Mouse (Mus musculus) kidney, postnatal 25 days (tissue): ENCODE measurements around the gene Lgals4.
A peak's percentile ranks its signal among the peaks of the same experiment; 100 is the strongest.

Experiments used
- DNase-seq, 2 experiments: peaks; one replicate each; pipeline ENCODE4 v3.0.0; 2021; ENCODE audit warnings: mixed read lengths in 2 of 2

Lgals4 gene

DNA sequence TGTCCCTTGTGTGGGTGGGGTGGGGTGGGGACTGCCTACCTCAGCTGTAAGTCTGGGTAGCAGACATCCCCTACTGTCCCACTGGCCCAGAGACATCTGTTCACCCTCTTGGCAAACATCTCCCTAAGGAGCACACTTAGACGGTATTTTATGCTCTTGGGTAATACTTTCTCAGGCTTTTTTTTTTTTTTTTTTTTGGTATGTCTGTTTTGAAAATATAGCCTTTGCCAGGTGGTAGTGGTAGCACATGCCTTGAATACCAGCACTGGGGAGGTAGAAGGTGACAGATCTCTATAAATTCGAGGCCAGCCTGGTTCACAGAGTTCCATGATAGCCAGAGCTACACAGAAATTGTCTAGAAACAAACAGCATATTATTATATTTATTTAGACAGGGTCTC is 9.7 kb upstream of the Lgals4 start:
- DNase-seq: no peak

DNA sequence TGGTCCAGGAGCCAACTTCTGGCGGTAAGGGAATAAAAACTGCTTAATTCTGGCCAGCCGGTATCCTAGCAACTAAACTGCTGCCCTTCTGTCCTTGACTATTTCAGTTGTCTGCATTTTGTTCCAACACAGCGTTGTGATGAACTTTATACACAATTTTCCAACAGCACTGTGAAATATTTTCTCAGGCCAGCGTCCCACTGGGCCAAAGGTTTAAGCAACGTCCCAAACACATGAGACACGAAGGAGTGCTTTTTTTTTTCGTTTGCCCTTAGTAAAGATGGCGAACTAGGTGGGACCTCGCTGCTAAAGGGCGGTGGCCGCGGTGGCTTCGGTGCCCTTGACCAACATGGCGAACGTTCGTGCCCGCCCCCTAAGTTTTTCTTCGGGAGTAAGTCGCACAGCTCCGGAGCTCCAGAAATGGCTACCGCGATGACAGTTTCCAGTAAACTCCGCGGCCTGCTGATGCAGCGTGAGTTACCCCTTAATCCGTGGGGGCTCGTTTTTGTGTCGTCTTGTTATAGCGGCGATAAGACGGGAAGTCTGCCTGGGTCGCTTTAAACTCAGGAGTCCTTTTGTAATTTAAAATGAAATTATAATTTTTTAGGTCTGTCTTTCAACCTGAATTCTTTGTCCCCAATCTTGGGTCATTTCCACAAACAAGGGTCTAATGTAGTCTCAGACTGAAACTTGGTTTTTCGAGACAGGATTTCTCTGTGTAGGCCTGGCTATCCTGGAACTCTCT is 8.5 kb upstream of the Lgals4 start, which contains the start of gene Ech1:
Ech1 (plus strand) TSS at position 277 of the 745 bp plus-strand sequence.
- DNase-seq: peak; percentile 95

DNA sequence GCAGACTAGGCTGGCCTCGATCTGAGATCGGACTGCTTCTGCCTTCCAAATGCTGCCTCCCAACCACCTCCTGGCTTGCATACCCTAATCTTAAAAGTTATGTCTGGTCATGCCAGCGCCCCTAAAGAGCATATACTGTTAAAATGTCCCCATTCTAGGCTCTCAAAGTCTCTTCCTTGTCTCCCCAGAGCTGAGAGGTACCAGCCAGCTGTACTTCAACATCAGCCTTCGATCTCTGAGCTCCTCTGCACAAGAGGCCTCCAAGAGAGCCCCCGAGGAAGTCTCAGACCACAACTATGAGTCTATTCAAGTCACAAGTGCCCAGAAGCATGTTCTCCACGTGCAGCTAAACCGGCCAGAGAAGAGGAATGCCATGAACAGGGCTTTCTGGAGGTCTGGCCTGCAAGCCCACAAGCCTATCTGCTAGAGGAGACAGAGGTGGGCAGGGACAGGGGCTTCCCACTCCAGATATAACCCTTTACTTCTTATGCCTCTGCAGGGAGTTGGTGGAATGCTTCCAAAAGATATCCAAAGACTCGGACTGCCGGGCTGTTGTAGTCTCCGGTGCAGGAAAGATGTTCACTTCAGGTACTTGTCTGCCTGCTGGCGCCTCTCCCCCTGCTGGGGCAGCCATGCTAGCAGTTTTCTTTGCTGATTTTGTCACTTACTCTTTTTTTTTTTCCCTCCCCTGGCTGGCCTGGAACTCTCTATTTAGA is 7.8 kb upstream of the Lgals4 start:
- DNase-seq: peak in 1 of 2 experiments; percentile 66

DNA sequence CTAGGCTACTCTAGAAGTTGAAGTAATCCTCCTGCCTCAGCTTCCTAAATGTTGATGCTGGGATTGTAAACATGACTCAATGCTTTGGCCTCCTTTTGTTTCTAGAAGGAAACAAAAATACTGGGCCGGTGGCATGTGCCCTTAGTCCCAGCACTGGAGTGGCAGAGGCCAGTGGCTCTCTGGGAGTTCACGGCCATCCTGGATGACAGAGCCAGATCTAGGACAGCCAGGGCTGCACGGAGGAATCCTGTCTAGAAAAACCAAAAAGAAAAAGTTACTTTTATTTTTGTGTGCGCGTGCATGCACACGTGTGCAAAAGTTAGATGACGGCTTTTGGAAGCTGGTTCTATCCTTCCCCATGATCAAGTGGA is 7.3 kb upstream of the Lgals4 start:
- DNase-seq: no peak

DNA sequence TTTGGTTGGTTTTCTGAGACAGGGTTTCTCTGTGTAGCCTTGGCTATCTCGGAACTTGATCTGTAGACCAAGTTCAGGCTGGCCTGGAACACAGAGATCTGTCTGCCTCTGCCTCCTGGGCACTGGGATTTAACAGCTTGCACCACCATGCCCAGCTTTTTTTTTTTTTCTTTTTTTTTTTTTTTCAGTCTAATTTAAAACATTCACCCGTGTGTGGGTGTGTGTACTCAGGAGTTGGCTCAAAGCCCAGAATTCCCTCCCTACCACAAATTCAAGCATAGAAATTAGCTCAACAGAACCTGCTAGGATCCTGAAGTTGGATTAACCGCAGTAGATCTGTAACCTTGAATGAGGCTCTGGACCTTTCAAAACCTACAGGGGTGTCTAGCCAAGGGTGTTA is 6.3 kb upstream of the Lgals4 start:
- peak; percentile 78 to 84 for DNase-seq

DNA sequence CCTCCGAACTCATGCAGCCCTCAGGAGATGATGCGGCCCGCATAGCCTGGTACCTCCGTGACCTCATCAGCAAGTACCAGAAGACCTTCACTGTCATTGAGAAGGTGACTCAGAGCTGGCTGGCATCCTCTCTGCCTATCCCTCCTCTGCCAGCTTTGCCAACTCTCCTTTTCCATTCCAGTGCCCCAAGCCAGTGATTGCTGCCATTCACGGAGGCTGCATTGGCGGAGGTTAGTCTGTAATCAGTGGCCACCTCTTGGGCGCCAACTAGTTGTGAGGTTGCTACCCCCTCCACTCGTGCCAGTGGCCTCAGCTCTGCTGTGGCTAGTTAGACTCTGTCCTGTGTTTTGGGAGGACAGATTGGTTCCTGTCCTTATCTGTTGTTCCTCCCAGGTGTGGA is 3.8 kb upstream of the Lgals4 start:
- DNase-seq: peak in 1 of 2 experiments; percentile 49

DNA sequence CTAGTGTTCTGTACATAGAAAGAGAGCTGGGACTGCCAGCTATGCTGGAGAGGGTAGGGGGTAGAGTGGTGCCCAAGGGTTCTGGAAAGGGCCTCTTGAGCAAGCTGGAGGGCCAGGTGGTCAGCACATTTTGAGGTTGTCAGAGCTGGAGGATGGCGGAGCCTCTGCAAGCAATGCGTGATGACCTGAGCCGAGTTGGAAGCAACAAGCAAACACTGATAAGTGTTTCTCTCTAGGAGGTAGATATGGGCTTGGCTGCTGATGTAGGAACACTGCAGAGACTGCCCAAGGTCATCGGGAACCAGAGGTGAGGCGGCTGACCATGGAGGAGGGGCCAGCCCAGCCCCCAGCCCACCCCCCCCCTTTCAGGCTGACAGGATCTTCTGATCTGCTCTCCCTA is 2.7 kb upstream of the Lgals4 start:
- DNase-seq: no peak

DNA sequence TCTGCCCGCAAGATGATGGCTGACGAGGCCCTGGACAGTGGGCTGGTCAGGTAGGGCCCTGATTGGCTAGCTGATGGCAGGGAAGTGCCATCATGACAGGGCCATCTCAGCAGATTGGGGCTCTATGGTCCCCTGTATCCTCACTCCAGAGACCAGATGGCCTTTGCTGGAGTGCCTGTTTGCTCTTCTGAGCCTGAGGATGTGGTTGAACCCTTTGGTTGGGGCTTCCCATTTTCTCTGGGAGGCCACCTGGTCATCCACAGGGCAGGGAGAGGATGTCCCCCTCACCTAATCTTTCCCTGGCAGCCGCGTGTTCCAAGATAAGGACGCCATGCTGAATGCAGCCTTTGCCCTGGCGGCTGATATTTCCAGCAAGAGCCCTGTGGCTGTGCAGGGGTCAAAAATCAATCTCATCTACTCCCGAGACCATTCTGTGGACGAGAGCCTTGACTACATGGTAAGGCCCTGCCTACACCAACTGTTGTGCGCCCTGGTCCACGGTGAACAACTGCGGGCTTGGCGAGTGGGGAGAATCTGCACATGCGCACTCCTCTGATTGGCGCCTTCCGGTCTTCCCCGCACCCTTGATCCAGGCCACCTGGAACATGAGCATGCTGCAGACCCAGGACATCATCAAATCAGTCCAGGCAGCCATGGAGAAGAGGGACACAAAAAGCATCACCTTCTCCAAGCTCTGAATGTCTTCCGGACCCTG is 2.1 kb upstream of the Lgals4 start:
- DNase-seq: no peak

DNA sequence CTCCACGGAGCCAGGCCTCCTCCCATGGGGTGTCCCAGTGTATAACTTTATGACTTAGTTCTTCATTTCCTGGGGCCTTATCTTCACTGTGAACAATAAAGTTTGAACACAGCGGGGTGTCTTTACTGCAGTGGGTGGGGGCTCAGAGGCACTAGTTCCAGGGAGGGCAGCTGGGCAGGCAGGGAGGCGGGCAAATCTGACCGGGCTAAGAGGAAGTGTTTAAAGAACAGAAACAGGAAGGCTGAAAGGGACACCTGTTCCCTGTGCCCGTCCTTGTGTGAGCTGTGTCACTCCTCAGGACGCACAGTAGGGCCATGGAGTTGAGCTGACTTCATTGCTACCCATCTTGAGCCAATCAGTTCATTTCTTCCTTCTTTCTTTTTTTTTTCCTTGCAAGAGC is 1.5 kb upstream of the Lgals4 start:
- DNase-seq: no peak

DNA sequence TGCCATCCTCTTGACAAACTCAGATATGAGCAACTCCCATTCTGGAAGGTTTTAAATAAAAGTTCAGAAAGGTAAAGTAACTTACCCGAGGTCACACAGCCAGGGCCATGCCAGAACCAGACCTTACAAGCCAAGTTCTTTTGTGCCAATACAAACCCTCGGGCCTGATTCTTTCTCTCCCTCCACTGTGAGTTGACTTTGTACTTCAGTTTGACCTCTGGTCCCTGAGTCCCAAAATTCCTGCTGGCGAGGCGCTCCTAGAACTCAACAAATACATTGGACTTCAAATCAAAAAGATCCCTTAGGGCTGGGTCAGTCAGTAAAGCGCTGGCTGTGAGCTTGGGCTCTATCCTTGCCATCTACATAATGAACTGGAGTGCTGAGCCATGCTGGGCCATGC is 3.3 kb downstream of the Lgals4 start:
- peak in 1 of 2 experiments; percentile 58 for DNase-seq

DNA sequence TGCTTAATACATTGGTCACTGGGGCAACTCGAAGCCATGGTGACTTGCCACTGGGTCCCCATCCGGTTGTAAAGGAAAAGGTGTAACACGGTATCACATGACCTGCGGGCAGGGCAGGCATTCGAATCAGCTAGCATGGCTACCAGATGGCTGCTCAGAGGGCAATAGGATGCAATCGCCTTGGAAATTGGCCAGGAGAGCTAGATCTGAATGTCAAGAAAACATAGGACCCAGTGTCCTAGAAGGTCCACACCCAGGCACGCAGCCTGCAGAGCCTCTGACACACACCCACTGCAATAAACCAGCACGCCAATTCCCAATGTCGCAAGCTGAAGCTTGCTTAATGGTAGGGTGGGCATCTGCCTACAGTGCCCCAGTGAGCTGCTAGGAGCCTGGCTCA is 4.7 kb downstream of the Lgals4 start:
- no peak for DNase-seq

DNA sequence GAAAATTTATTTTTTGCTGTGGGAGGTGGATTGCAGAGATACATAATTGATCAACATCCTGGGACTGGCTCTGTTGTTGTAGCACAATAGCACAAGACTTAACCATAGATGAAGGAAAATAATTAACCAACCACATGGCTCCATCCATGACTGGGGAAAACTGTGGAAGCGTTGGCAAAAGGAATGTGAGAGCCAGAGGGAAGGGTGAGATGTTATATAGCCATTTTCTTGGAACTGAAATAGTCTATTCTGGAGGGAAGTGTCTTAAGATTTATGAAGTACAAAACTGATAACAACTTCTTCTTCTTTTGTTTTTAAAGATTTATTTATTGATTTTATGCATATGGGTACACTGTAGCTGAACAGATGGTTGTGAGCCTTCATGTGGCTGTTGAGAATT is 13.6 kb downstream of the Lgals4 start:
- no peak for DNase-seq

DNA sequence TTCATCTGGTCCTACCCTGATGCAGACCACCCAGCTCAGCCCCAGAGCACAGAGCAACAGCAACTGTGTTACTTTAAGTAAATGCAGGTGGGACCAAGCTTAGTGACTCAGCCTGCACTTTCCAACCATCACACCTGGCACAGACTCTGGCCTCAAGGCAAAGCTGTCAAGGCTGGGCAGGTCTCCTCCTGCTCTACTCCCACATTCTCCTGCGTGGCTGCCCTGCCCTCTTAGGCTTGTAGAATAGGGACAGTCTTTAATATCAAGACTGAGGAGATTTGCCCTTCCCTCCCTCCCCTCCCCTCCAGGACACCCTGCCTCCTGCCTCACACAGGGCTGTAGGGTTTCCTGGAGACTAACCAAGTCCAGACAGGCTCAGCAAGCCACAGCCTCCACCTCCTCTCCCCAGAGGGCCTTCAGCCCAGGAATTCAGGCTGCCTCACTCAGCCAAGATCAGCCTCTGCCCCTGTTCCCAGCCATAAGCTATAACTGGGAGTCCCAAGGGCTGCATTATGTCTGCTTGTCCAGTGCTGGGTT is 16.1 kb downstream of the Lgals4 start:
- no peak for DNase-seq

DNA sequence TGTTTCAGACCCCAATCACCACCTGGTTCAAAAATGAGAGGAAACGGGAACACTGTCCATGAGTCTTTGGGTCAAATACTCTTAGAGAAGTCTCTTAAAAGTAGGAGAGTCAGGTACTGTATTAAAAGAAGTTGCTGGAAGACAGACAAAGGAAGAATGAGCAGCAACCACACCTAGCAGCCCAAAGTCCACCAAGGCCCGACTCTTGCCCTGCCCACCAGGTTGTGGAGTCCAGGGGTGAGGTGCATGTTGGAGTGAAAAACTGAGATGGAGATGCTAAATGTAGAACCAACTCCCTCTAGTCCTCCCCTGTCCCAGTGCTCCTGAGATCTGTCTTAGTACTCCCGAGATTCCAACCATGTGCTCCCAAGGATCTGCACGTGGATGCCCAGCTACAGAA is 17.0 kb downstream of the Lgals4 start:
- no peak for DNase-seq

DNA sequence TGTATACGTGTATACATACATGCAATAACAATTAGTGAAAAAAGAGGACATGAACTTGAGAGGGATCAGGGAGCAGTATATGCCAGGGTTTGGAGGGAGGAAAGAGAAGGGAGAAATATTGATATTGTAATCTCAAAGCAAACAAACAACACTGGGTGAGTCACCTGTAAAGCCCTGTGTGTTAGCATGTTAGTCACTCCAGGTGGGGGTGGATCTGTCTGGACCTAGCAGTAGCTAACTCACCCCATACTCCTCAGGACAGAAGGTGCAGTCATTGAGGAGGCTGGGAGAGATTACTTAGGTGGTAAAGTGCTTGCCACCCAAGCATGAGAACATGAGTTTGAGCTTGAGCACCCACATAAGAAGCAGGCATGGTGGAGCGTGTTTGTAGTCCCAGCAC is 26.3 kb downstream of the Lgals4 start:
- DNase-seq: no peak

DNA sequence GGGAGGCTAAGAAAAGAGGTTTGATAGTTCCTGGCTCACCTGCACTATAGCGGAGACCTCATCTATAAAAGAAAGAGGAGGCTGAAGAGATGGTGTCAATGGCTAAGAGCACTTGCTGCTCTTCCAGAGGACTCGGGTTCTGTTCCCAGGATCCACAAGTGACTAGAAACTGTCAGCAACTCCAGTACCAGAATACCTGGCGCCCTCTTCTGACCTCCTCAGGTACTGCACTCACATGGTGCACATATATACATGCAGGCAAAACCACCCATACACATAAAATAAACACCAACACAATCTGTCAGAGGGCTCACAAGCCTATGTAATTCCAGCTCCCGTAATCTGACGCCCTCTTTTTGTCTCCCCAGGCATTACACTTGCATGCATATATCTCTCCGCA is 27.2 kb downstream of the Lgals4 start:
- DNase-seq: no peak

DNA sequence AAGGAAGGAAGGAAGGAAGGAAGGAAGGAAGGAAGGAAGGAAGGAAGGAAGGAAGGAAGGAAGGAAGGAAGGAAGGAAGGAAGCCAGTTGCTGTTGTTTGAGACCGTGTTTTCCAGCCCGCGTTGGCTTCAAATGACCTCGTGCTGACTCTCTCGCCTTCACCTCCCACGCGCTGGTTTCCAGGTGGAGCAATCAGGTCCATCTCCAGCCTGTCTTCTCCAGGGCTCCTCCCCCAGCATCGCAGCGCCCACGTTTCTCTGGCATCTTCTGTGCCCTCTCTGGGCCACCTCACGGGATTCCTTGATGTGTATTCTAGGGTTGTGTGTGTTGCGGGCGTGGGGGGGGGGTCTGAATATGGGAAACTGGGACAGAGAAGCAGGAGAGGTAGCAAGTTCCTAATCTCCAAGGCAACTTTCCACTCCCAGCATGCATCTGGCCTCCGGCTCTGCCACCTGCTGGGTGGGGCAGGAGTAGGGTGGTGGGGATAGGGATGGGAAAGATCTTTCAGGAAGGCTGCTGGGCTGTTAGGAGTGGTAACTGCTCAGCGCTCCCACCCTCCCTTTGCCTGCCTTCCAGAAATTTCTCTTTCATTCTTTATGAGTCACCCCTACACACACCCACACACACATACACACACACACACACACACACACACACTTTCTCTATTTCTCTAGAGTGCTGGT is 29.3 kb downstream of the Lgals4 start:
- DNase-seq: no peak

DNA sequence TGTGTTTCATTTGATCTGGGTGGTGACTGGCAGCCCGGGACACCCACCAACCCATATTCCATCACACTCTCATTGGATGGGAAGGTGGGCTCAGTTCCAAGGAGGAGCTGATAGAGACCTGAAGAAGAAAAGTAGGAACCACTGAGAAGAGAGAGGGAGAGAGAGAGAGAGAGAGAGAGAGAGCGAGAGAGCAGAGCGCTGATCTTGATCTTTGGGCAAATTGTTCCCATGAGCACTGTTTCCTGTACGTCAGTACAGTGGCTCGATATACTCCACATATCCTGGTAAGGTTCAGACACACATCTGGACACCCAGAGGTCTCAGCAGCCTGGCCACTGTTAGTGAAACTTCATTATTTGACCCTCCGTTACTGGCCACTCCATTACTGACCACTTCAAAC is 29.9 kb downstream of the Lgals4 start, which contains the start of gene Lgals7:
Lgals7 (plus strand) TSS at position 314 of the 400 bp plus-strand sequence.
- DNase-seq: no peak

DNA sequence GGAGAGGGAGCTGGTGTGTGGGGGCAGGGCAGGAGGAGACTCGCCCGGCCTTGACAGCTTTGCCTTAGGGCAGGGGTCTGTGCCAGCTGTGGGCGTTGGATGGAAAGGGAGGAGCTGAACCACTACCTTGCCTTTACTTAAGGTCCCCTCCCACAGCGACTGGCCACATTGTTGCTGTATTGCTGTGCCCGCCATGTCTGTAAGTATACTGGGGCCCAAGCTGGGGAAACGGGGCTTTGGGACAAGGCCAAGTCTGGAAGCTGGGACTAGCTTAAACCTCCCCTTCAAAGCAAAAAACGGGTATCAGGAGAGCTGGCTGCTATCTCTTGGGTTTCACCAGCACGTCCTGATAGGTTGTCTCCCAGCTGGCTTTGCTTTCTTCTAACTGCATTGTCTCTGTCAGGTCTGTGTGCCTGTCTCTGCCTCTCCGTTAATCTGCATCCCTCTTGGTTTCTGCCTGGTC is 30.7 kb downstream of the Lgals4 start:
- DNase-seq: no peak

DNA sequence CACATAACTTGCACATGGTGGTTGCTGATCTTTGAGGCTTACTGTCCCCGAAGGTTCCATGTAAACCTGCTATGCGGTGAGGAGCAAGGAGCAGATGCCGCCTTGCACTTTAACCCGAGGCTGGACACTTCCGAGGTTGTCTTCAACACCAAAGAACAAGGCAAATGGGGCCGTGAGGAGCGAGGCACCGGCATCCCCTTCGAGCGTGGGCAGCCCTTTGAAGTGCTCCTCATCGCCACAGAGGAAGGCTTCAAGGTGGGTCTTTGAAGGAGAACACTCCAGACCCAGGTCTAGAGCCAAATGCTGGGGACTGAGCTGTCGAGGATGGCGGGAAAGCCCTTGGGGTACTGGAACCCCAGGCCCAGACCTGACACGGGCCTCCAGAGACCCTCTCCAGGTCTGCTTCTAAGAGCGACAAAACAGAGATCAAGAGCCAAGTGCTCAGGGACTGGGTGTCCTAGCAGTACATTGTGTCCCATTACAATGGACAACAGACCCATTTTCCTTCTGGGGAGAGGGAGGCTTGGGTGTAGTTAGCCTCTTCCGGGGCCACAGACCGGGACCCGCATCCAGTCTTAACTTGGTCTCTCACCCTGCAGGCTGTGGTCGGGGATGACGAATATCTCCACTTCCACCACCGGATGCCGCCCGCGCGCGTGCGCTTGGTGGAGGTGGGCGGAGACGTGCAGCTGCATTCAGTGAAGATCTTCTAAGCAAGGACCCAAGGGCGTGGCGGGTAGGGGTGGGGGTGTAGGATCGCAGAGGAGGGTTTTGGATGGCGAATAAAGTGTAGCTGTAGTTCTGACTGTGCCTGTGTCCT is 32.0 kb downstream of the Lgals4 start:
- DNase-seq: peak; percentile 77 to 88

DNA sequence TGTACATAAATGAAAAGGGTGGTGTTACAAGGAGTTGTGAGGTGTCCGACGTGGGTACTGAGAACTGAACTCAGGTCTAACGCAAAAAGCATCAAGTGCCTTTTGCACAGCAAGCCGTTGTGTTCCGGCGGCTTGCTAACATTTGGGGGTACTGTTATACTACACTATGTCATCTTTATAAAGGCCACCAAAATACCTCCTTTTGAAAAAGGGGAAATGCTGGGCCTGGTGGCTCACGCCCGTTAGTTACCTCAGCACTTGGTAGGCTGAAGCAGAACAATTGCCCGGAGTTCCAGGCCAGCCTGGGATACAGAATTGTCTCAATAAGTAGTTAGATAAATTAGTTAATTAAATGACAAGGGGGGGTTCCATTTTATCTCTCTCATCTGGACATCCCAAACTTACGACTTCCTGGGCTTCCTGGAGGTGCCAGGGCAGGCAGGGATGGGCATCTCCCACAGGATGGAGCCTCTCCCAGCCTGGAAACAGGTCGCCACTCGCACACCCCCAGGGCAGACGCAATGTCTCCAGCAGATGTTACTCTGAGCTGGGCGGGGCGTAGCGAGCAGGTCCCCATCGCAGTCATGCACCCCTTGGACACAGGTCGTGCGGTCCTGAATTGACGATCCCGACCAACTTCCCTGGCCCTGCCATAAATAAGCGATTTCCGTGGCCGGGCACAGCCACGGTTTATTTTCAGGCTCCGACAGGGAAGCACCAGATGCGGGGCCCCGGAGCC is 33.3 kb downstream of the Lgals4 start:
- no peak for DNase-seq
